ENCODE assay signal across 8 mouse cellular contexts in genomic region chr2:62646014-62646645, GRCm38 (mm10). TPM values are rescaled to one million over a fixed set of nuclear protein-coding genes. Genes with fewer than 3 reads are reported as not detected.
DNase-seq lines count a peak whose midpoint lies in the region; ATAC-seq and TF ChIP-seq lines count a peak whose summit lies in the region.

Gene Ifih1, minus strand, starts transcription at chr2:62646255.

- H3K79me2 ChIP-seq in myocyte (ENCODE audit: control insufficient read depth, insufficient read depth): no peaks in the 10 kb centered on the region

- peak within 1 kb of the TSS; percentile 51; the same call in 1 of the 2 replicates for H3K27ac ChIP-seq in hindbrain, postnatal 0 days
- peak within 1 kb of the TSS; percentile 69 for H3K27ac ChIP-seq in liver, embryonic 12.5 days
- H3K27ac ChIP-seq in stomach, postnatal 0 days (replicated peaks): peak within 1 kb of the TSS; percentile 73

- TF ChIP-seq CTCF in hindbrain, postnatal 0 days (IDR thresholded peaks at IDR 0.05; ENCODE audit: low read depth): peak; percentile 56
- peak; percentile 70 for TF ChIP-seq CTCF in stomach, postnatal 0 days (IDR thresholded peaks at IDR 0.05; ENCODE audit: low read depth)

- peak within 1 kb of the TSS; percentile 40; the same call in 1 of the 2 replicates for H3K9ac ChIP-seq in hindbrain, postnatal 0 days (replicated peaks; ENCODE audit: low read length)
- peak within 1 kb of the TSS; percentile 78 for H3K9ac ChIP-seq in liver, embryonic 12.5 days
- peak within 1 kb of the TSS; percentile 76 for H3K9ac ChIP-seq in stomach, postnatal 0 days (ENCODE audit: low read length)

- no peak for TF ChIP-seq EP300 in stomach, postnatal 0 days (optimal IDR thresholded peaks at IDR 0.05)

- no peak for TF ChIP-seq POLR2A in myocyte (IDR thresholded peaks at IDR 0.05; ENCODE audit: insufficient read length, low read depth)

- no peak for DNase-seq in cerebellum, adult 9-10 months
- DNase-seq in c-Kit-positive CD71-positive TER-119-negative erythroid progenitor cells, embryonic 14.5 days (ENCODE audit: low read depth): peak; percentile 52
- peak; percentile 48 for DNase-seq in gastrocnemius, postnatal 10 days
- peak; percentile 64 for DNase-seq in hindbrain, postnatal 0 days (ENCODE audit: low spot score)
- peak; percentile 83 for DNase-seq in stomach, postnatal 0 days (ENCODE audit: low spot score)

- no peaks in the 10 kb centered on the region for H3K36me3 ChIP-seq in hindbrain, postnatal 0 days (ENCODE audit: insufficient read depth, low read length)
- H3K36me3 ChIP-seq in liver, embryonic 12.5 days: no peaks in the 10 kb centered on the region
- H3K36me3 ChIP-seq in myocyte (ENCODE audit: control insufficient read depth, insufficient read depth): no peaks in the 10 kb centered on the region
- H3K36me3 ChIP-seq in stomach, postnatal 0 days (ENCODE audit: control insufficient read depth, insufficient read depth, low read length): no peaks in the 10 kb centered on the region

- H3K9me3 ChIP-seq in hindbrain, postnatal 0 days (ENCODE audit: low read length): no peaks in the 10 kb centered on the region
- H3K9me3 ChIP-seq in liver, embryonic 12.5 days (replicated peaks): no peaks in the 10 kb centered on the region
- H3K9me3 ChIP-seq in stomach, postnatal 0 days (ENCODE audit: control insufficient read depth, low read length): no peaks in the 10 kb centered on the region

- peaks cover 7% of the 10 kb centered on the region; the same call in 1 of the 2 replicates for H3K4me1 ChIP-seq in hindbrain, postnatal 0 days (ENCODE audit: insufficient read depth, low read length)
- H3K4me1 ChIP-seq in liver, embryonic 12.5 days: peaks cover 28% of the 10 kb centered on the region
- no peaks in the 10 kb centered on the region for H3K4me1 ChIP-seq in stomach, postnatal 0 days (replicated peaks; ENCODE audit: control insufficient read depth, insufficient read depth)

- peak within 1 kb of the TSS; percentile 70 for H3K4me2 ChIP-seq in hindbrain, postnatal 0 days (ENCODE audit: low read depth, low read length)
- H3K4me2 ChIP-seq in liver, embryonic 12.5 days: peak within 1 kb of the TSS; percentile 83
- peak within 1 kb of the TSS; percentile 72 for H3K4me2 ChIP-seq in myocyte (ENCODE audit: low read depth)
- H3K4me2 ChIP-seq in stomach, postnatal 0 days (replicated peaks; ENCODE audit: low read depth): peak within 1 kb of the TSS; percentile 68

- peak; percentile 46; the same call in 1 of the 2 replicates for ATAC-seq in cerebellum, adult (ENCODE audit: insufficient number of reproducible peaks, low FRiP score, low TSS enrichment)
- ATAC-seq in hindbrain, postnatal 0 days: peak; percentile 79
- ATAC-seq in liver, embryonic 12.5 days: peak; percentile 92
- ATAC-seq in stomach, postnatal 0 days (ENCODE audit: low FRiP score, low TSS enrichment): peak; percentile 95

- no peak within 1 kb of the TSS for H3ac ChIP-seq in myocyte (ENCODE audit: control insufficient read depth, insufficient read length)

- under 1% methylated on average over 30 of the region's 30 CpGs for WGBS in hindbrain, postnatal 0 days
- 1% methylated on average over 30 of the region's 30 CpGs for WGBS in liver, embryonic 12.5 days (ENCODE audit: insufficient replicate concordance)
- under 1% methylated on average over 30 of the region's 30 CpGs for WGBS in stomach, postnatal 0 days

- H3K4me3 ChIP-seq in hindbrain, postnatal 0 days (ENCODE audit: low read length): peak within 1 kb of the TSS; percentile 50
- H3K4me3 ChIP-seq in liver, embryonic 12.5 days: peak within 1 kb of the TSS; percentile 77
- peak within 1 kb of the TSS; percentile 31 for H3K4me3 ChIP-seq in myocyte
- peak within 1 kb of the TSS; percentile 72 for H3K4me3 ChIP-seq in stomach, postnatal 0 days (ENCODE audit: low read depth, low read length)

- H3K27me3 ChIP-seq in hindbrain, postnatal 0 days (ENCODE audit: insufficient read depth, low read length): no peaks in the 10 kb centered on the region
- H3K27me3 ChIP-seq in liver, embryonic 12.5 days (replicated peaks): no peaks in the 10 kb centered on the region
- no peaks in the 10 kb centered on the region for H3K27me3 ChIP-seq in myocyte (ENCODE audit: control insufficient read depth, insufficient read depth, insufficient read length)
- H3K27me3 ChIP-seq in stomach, postnatal 0 days (ENCODE audit: control insufficient read depth, insufficient read depth, low read length): no peaks in the 10 kb centered on the region

TF ChIP-seq in myocyte, 11 proteins besides CTCF, POLR2A, EP300 and RAD21:
- no peak for TF ChIP-seq SRF (IDR thresholded peaks at IDR 0.05; ENCODE audit: control insufficient read depth, insufficient read length, low read depth)
- TF ChIP-seq TCF12 (IDR thresholded peaks at IDR 0.05; ENCODE audit: insufficient read depth, poor library complexity, severe bottlenecking): no peak
- TF ChIP-seq REST (IDR thresholded peaks at IDR 0.05; ENCODE audit: insufficient read depth, insufficient read length): no peak
- no peak for TF ChIP-seq USF1 (IDR thresholded peaks at IDR 0.05; ENCODE audit: low read depth)
- TF ChIP-seq MYOD1 (IDR thresholded peaks at IDR 0.05; ENCODE audit: control insufficient read depth in 1 of 3, insufficient read length in 2 of 3, low read depth in 2 of 3): no peak
- no peak for TF ChIP-seq POLR2AphosphoS2 (IDR thresholded peaks at IDR 0.05; ENCODE audit: insufficient read length, low read depth)
- no peak for TF ChIP-seq CEBPB (IDR thresholded peaks at IDR 0.05; ENCODE audit: insufficient read depth, poor library complexity, severe bottlenecking)
- TF ChIP-seq TCF3 (IDR thresholded peaks at IDR 0.05; ENCODE audit: insufficient read length, low read depth): no peak
- TF ChIP-seq MAX (IDR thresholded peaks at IDR 0.05; ENCODE audit: low read depth): no peak
- TF ChIP-seq E2F4 (IDR thresholded peaks at IDR 0.05; ENCODE audit: insufficient read depth): no peak
- TF ChIP-seq MYOG (IDR thresholded peaks at IDR 0.05; ENCODE audit: control insufficient read depth in 1 of 3, insufficient read depth in 1 of 3, insufficient read length in 2 of 3, low read depth in 2 of 3): no peak
TF ChIP-seq in myocyte: peak in this region for 0.

RNA-seq across cellular contexts. Expression of gene Ifih1, which starts in this region (rescaled TPM):
- 1 to 10 TPM; 1.8 to 2.4 TPM for total RNA-seq in gastrocnemius, postnatal 10 days (2021)
- total RNA-seq in hindbrain, postnatal 0 days (2014; rRNA removed): 1.5 and 2.0 TPM in 2 replicates
- 2.1 and 3.5 TPM in 2 replicates for polyA plus RNA-seq in hindbrain, postnatal 0 days (2015; fragmentation: Nextera tagmentation; extraction: Ambion mirVana)
- 3.1 and 3.2 TPM in 2 replicates for polyA plus RNA-seq in liver, embryonic 12.5 days (2016; fragmentation: Nextera tagmentation; extraction: Ambion mirVana)
- 0.32 TPM for polyA plus RNA-seq in myocyte (2012; fragmentation: generic; extraction: Trizol)
- polyA plus RNA-seq in stomach, postnatal 0 days (2015; fragmentation: Nextera tagmentation; extraction: Ambion mirVana): 4.3 and 4.9 TPM in 2 replicates
